Mouse (Mus musculus) lung, adult 2 months (tissue): ENCODE results near the gene Ccr10. TPM values are rescaled to one million over a fixed set of nuclear protein-coding genes. Genes with fewer than 3 reads are reported as not detected.
A peak's percentile ranks its signal among the peaks of the same experiment; 100 is the strongest.

Experiments
- DNase-seq: peaks from one replicate; pipeline ENCODE4 v3.0.0; 2022
- H3K4me1 ChIP-seq: fragments of 200-500 bp; 2 replicates; pipeline ENCODE4 v1.6.1; 2011; ENCODE audit warnings: low read length; ENCODE audit not compliant: control insufficient read depth, insufficient read depth
- H3K4me3 ChIP-seq: fragments of 200-500 bp; replicated peaks from 2 replicates; pipeline ENCODE3; 2011; ENCODE audit warnings: low read depth, mild to moderate bottlenecking, control low read depth, low read length; ENCODE audit errors: extremely low read depth
- CTCF ChIP-seq: fragments of 200-500 bp; IDR thresholded peaks from 2 replicates; pipeline ENCODE4 v1.5.1; 2011; ENCODE audit warnings: mild to moderate bottlenecking, low read length, control low read depth; ENCODE audit not compliant: insufficient read depth
- POLR2A ChIP-seq: fragments of 200-500 bp; IDR thresholded peaks from 2 replicates; pipeline ENCODE4 v1.6.1; 2011; ENCODE audit warnings: low read depth, mild to moderate bottlenecking, control low read depth, low read length, borderline replicate concordance; ENCODE audit errors: extremely low read depth
- WGBS: fragments of 180-500 bp; shearing (Covaris S2); methylation state at CpG from one replicate; pipeline ENCODE4 v1.1.7; 2018; 5-methylcytosine and 5-hydroxymethylcytosine counted together
- polyA plus RNA-seq: library from polyadenylated mRNA; depleted of rRNA; stranded (reverse); fragments of >200 nt; gene quantifications from 2 replicates; pipeline ENCODE4 v1.2.3, GENCODE M21; 2012

Gene Ccr10
- polyA plus RNA-seq, 1 experiment = 0.45 TPM

- 3% methylated on average over 61 of the region's 61 CpGs for WGBS
- TF ChIP-seq POLR2A = peak; percentile 38; the same call in 1 of the 2 replicates
- peak; percentile 62 for TF ChIP-seq CTCF
Measured at GRCm38 (mm10) chr11:101173631-101174388, 1.4 kb downstream of the Ccr10 start.

DNA sequence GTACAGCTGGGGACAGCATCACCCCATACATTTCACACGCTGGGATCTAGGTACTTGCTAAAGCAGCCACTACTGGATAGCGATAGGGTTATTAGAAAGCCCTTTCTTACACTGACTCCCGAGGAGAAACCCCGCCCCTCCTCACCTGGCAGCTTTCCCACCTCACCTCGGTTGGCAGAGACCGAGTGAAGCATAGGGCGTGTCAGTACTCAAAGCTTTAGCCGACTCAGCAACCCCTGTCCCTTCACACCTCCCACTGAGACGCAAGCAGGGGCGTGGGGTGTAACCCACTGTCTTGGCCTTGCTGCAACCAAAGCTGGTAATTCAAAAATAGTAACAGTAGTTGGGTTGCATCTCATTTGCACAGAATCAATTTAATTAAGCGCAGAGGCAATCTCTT lies 2.1 kb downstream of the Ccr10 start:
- Histone ChIP-seq H3K4me3 (no peak overlapping the region), H3K4me1 (peaks cover 20% of the 10 kb centered on the region)
- WGBS = 8% methylated on average over 11 of the region's 11 CpGs
- TF ChIP-seq POLR2A = no peak
- TF ChIP-seq CTCF = no peak
- DNase-seq = peak; percentile 71

More at GRCm38 (mm10) chr11:101173631-101174388, 1.4 kb downstream of the Ccr10 start:
- H3K4me3 ChIP-seq = peak overlapping the region; percentile 37
- DNase-seq = peak; percentile 75
- H3K4me1 ChIP-seq = peaks cover 18% of the 10 kb centered on the region

GRCm38 (mm10) chr11:101172434-101172815 lies 2.8 kb downstream of the Ccr10 start:
- no peak for DNase-seq
- peaks cover 20% of the 10 kb centered on the region for H3K4me1 ChIP-seq
- H3K4me3 ChIP-seq = peak overlapping the region; percentile 73
- no peak for TF ChIP-seq CTCF
- no peak for TF ChIP-seq POLR2A
- 3% methylated on average over 5 of the region's 5 CpGs for WGBS

- peak; percentile 67 for DNase-seq
- Histone ChIP-seq H3K4me1 (peaks cover 20% of the 10 kb centered on the region), H3K4me3 (peak overlapping the region; percentile 73)
- under 1% methylated on average over 31 of the region's 31 CpGs for WGBS
- peak; percentile 39; the same call in 1 of the 2 replicates for TF ChIP-seq POLR2A
- TF ChIP-seq CTCF = no peak
Measured at GRCm38 (mm10) chr11:101171721-101172433, 3.4 kb downstream of the Ccr10 start.

GRCm38 (mm10) chr11:101170811-101171610 lies 4.2 kb downstream of the Ccr10 start, which contains the start of gene Plekhh3:
TSS of gene Plekhh3 (minus strand) at chr11:101171351.
- WGBS = under 1% methylated on average over 50 of the region's 50 CpGs
- peak within 1 kb of the TSS; percentile 97 for H3K4me3 ChIP-seq
- peak; percentile 75; the same call in 1 of the 2 replicates for TF ChIP-seq POLR2A
- TF ChIP-seq CTCF = no peak
- DNase-seq = peak; percentile 86
- H3K4me1 ChIP-seq = peaks cover 20% of the 10 kb centered on the region

GRCm38 (mm10) chr11:101170354-101170810 lies 4.9 kb downstream of the Ccr10 start, which contains the start of gene Cntnap1:
TSS of gene Cntnap1 (plus strand) at chr11:101170523.
- 2% methylated on average over 35 of the region's 35 CpGs for WGBS
- no peak for TF ChIP-seq CTCF
- peak; percentile 43; the same call in 1 of the 2 replicates for TF ChIP-seq POLR2A
- peak; percentile 71 for DNase-seq
- H3K4me3 ChIP-seq = peak within 1 kb of the TSS; percentile 97
- peaks cover 20% of the 10 kb centered on the region for H3K4me1 ChIP-seq

DNA sequence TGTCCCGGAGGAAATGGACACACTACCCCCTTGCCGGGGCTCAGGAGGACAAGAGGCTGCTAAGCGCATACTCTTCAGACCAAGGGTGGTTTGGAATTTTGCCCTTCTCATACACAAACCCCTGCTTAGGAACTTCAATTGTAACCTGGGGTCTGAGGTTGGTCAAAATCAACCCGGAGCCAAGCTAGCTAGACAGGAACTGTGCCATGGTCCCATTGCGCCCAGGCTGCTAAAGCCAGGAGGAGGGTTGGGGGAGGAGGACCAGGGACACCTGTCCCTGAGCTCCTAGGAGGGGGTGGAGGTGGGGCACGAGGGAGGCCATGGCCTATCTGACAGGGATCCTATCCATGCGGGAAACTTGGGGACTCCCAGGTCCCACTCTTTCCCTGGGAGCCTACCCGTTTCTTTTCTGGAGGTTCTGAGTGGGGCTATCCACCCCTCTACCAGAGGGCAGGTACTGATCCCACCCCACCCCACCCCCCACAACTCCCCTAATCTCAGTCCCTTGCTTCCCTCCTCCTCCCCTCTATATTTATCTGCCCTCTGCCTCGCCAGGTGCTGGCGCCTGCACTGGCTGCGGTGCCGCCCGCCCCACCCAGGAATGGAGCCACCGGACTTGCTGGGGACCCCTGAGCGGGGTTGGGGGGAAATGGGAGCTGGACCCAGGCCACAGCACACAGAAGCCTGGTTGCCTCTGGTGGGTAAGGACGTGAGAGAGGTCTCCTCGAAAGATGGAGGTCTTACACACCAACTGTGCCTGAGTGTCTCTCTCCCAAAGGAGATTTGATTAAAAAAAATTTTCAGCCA lies 5.7 kb downstream of the Ccr10 start:
- TF ChIP-seq CTCF (no peak), POLR2A (no peak)
- 16% methylated on average over 17 of the region's 17 CpGs for WGBS
- no peak for DNase-seq
- Histone ChIP-seq H3K4me3 (peak overlapping the region; percentile 97), H3K4me1 (peaks cover 20% of the 10 kb centered on the region)

DNA sequence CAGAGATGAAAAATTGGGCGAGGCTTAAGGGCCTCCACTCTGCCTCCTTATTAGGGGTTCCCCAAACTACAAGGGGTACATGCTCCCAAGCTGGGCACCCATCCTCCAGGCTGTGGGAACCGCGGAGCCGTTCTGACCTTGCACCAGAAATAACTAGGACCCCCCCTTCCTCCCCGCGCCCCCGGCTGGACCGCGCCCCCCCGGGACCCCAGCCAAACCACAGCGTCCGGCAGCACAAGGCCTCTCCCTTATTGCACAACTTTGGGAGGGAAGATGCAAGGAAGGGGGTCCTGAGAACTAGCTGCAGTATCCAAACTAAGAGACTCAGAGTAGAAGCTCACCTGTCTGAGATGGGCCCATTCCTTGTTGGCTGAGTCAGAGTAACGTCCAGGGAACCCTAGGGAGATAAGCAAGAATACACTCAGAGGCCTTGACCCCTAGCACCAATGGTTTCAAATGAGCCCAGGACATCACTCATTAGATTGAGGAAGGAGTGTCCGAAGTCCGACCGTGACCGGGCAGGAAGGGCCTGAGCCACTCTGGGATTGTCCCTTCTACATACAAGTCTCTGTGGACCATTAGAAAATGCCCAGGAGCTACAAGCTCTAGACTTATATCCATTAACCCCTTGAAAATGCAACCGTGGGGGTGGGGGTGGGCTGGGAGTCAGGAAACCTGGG lies 6.8 kb downstream of the Ccr10 start:
- WGBS = 43% methylated on average over 18 of the region's 18 CpGs
- Histone ChIP-seq H3K4me1 (peaks cover 15% of the 10 kb centered on the region), H3K4me3 (peak overlapping the region; percentile 6)
- DNase-seq = no peak
- no peak for TF ChIP-seq CTCF
- TF ChIP-seq POLR2A = no peak

- no peak for DNase-seq
- Histone ChIP-seq H3K4me1 (peaks cover 14% of the 10 kb centered on the region), H3K4me3 (no peak overlapping the region)
- 73% methylated on average over 8 of the region's 8 CpGs for WGBS
- TF ChIP-seq CTCF (no peak), POLR2A (no peak)
Measured at GRCm38 (mm10) chr11:101167963-101168300, 7.3 kb downstream of the Ccr10 start.
